Mouse (Mus musculus) liver, embryonic 14.5 days (tissue): Measurements from ENCODE around the gene Fam43b.

ENCODE experiments used
- CTCF ChIP-seq: IDR thresholded peaks from 2 replicates; pipeline ENCODE4 v1.5.1; 2016; ENCODE audit warnings: antibody characterized with exemption, low read depth, control low read depth
- EP300 ChIP-seq: IDR thresholded peaks from 2 replicates; pipeline ENCODE4 v1.6.1; 2016; ENCODE audit warnings: antibody characterized with exemption, low read depth

DNA sequence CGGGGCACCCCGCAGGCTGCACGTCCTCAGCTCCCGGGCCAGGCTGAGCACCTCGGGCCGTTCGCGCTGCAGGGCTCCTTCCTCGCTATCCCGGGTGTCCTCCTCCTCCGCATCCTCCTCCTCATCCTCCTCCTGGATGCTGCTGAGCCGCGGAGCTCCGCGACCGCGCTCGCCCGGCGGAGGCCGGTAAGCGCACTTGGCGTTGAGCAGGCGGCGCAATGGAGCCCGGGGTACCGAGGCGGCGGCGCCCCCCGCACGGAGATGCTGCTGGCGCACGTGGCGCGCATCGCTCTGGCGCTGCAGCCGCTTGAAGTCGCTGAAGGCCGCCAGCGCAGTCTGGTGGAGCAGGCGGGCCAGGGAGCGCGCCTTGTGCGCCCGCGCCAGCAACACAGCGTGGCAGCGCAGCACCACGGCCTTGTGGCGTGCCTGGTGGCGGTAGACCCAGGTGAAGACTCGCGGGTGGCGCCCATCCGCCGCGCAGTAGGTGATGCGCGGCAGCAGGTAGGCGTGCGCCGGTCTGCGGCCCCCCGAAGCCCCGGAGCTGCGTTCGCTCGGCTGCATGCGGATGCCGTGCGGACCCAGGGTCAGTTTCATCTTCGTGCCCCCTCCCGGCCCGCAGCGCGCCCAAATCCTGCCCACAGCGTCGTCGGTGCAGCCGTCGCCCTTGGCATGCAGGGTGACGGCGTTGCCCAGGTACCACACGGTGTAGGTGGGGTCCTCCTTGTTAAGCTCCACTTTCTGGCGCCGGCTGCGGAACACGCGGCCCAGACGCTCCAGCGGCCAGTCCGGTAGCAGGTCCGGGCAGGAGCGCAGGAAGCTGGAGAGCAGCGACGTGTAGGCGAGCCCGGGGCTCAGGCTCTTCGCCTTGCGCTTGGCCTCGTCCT lies 999 bp downstream of the Fam43b start:
- TF ChIP-seq CTCF (no peak), EP300 (no peak)
